Mouse (Mus musculus): ENCODE data around the gene Sipa1l1. TPM values are rescaled to one million over a fixed set of nuclear protein-coding genes. Genes with fewer than 3 reads are reported as not detected.
A peak's percentile ranks its signal among the peaks of the same experiment; 100 is the strongest.
"Not testable (repeated sequence)": the region's sequence is repeated elsewhere in the genome, so short reads cannot be mapped to it uniquely, and the experiment has no call there.

The Sipa1l1 gene
- polyA plus RNA-seq, 1 experiment from 2014 or later = 37.0 TPM

GRCm38 (mm10) chr12:82159372-82159771 is 9.7 kb upstream of the Sipa1l1 start:
- over 99% methylated on average over 3 of the region's 3 CpGs for WGBS
- no peaks in the 10 kb centered on the region for H3K4me1 ChIP-seq

GRCm38 (mm10) chr12:82165651-82166050 is 3.5 kb upstream of the Sipa1l1 start:
- Histone ChIP-seq H3K4me3 (no peak overlapping the region), H3K27ac (peak overlapping the region; percentile 47; the same call in 1 of the 2 replicates), H3K9me3 (replicated peaks) (no peaks in the 10 kb centered on the region), H3K27me3 (ENCODE audit: low read depth, poor library complexity, severe bottlenecking) (no peaks in the 10 kb centered on the region), H3K4me1 (peaks cover 28% of the 10 kb centered on the region), H3K36me3 (no peaks in the 10 kb centered on the region)
- WGBS = 81% methylated on average over 4 of the region's 4 CpGs
- DNase-seq (ENCODE audit: low spot score) = no peak

More at GRCm38 (mm10) chr12:82159372-82159771, 9.7 kb upstream of the Sipa1l1 start:
- Histone ChIP-seq H3K4me3 (no peak overlapping the region), H3K27me3 (ENCODE audit: low read depth, poor library complexity, severe bottlenecking) (no peaks in the 10 kb centered on the region), H3K27ac (no peak overlapping the region), H3K9me3 (replicated peaks) (no peaks in the 10 kb centered on the region), H3K36me3 (no peaks in the 10 kb centered on the region)
- DNase-seq (ENCODE audit: low spot score) = no peak

GRCm38 (mm10) chr12:82166101-82166571 is 3.0 kb upstream of the Sipa1l1 start:
- WGBS = 37% methylated on average over 14 of the region's 14 CpGs
- DNase-seq (ENCODE audit: low spot score) = no peak
- Histone ChIP-seq H3K27ac (peak overlapping the region; percentile 47; the same call in 1 of the 2 replicates), H3K4me1 (peaks cover 32% of the 10 kb centered on the region), H3K27me3 (ENCODE audit: low read depth, poor library complexity, severe bottlenecking) (no peaks in the 10 kb centered on the region), H3K36me3 (no peaks in the 10 kb centered on the region), H3K4me3 (peak overlapping the region; percentile 3; the same call in 1 of the 2 replicates), H3K9me3 (replicated peaks) (no peaks in the 10 kb centered on the region)

GRCm38 (mm10) chr12:82169571-82170431 is 681 bp downstream of the Sipa1l1 start:
- peak; percentile 81 for DNase-seq (ENCODE audit: low spot score)
- H3K9me3 ChIP-seq (replicated peaks) = no peaks in the 10 kb centered on the region
- no peaks in the 10 kb centered on the region for H3K27me3 ChIP-seq (ENCODE audit: low read depth, poor library complexity, severe bottlenecking)
- no peaks in the 10 kb centered on the region for H3K36me3 ChIP-seq
- peaks cover 41% of the 10 kb centered on the region for H3K4me1 ChIP-seq
- WGBS = 1% methylated on average over 95 of the region's 109 CpGs
- H3K4me3 ChIP-seq = peak overlapping the region; percentile 91
- peak overlapping the region; percentile 98 for H3K27ac ChIP-seq

- H3K9me3 ChIP-seq (replicated peaks) = no peaks in the 10 kb centered on the region
- H3K36me3 ChIP-seq = peaks cover under 1% of the 10 kb centered on the region; the same call in 1 of the 2 replicates
- peak overlapping the region; percentile 91 for H3K4me3 ChIP-seq
- 3% methylated on average over 29 of the region's 29 CpGs for WGBS
- peak overlapping the region; percentile 98 for H3K27ac ChIP-seq
- peaks cover 39% of the 10 kb centered on the region for H3K4me1 ChIP-seq
- H3K27me3 ChIP-seq (ENCODE audit: low read depth, poor library complexity, severe bottlenecking) = no peaks in the 10 kb centered on the region
- no peak for DNase-seq (ENCODE audit: low spot score)
Observed at GRCm38 (mm10) chr12:82170461-82171279, 1.6 kb downstream of the Sipa1l1 start.

GRCm38 (mm10) chr12:82171591-82171990 is 2.5 kb downstream of the Sipa1l1 start:
- no peaks in the 10 kb centered on the region for H3K27me3 ChIP-seq (ENCODE audit: low read depth, poor library complexity, severe bottlenecking)
- peaks cover 30% of the 10 kb centered on the region for H3K4me1 ChIP-seq
- 34% methylated on average over 10 of the region's 10 CpGs for WGBS
- peak overlapping the region; percentile 91 for H3K4me3 ChIP-seq
- H3K9me3 ChIP-seq (replicated peaks) = no peaks in the 10 kb centered on the region
- H3K27ac ChIP-seq = no peak overlapping the region
- DNase-seq (ENCODE audit: low spot score) = no peak
- peaks cover 8% of the 10 kb centered on the region; the same call in 1 of the 2 replicates for H3K36me3 ChIP-seq

- WGBS = 83% methylated on average over 1 of the region's 1 CpGs
Observed at GRCm38 (mm10) chr12:82173623-82174022, 4.5 kb downstream of the Sipa1l1 start.

GRCm38 (mm10) chr12:82175709-82176108 is 6.6 kb downstream of the Sipa1l1 start:
- 93% methylated on average over 3 of the region's 3 CpGs for WGBS
- Histone ChIP-seq H3K9me3 (replicated peaks) (no peaks in the 10 kb centered on the region), H3K27me3 (ENCODE audit: low read depth, poor library complexity, severe bottlenecking) (no peaks in the 10 kb centered on the region), H3K27ac (no peak overlapping the region), H3K4me3 (no peak overlapping the region), H3K4me1 (peaks cover 13% of the 10 kb centered on the region), H3K36me3 (peaks cover 22% of the 10 kb centered on the region)
- DNase-seq (ENCODE audit: low spot score) = peak; percentile 15

More at GRCm38 (mm10) chr12:82173623-82174022, 4.5 kb downstream of the Sipa1l1 start:
- no peaks in the 10 kb centered on the region for H3K27me3 ChIP-seq (ENCODE audit: low read depth, poor library complexity, severe bottlenecking)
- no peak overlapping the region for H3K4me3 ChIP-seq
- H3K36me3 ChIP-seq = peaks cover 11% of the 10 kb centered on the region; the same call in 1 of the 2 replicates
- no peaks in the 10 kb centered on the region for H3K9me3 ChIP-seq (replicated peaks)
- H3K4me1 ChIP-seq = peaks cover 21% of the 10 kb centered on the region
- no peak for DNase-seq (ENCODE audit: low spot score)
- no peak overlapping the region for H3K27ac ChIP-seq

GRCm38 (mm10) chr12:82178636-82179035 is 9.5 kb downstream of the Sipa1l1 start:
- 88% methylated on average over 4 of the region's 4 CpGs for WGBS
- Histone ChIP-seq H3K36me3 (peaks cover 48% of the 10 kb centered on the region), H3K9me3 (replicated peaks) (no peaks in the 10 kb centered on the region), H3K4me1 (no peaks in the 10 kb centered on the region; the same call in 1 of the 2 replicates), H3K27ac (no peak overlapping the region), H3K27me3 (ENCODE audit: low read depth, poor library complexity, severe bottlenecking) (no peaks in the 10 kb centered on the region), H3K4me3 (no peak overlapping the region)
- peak; percentile 13 for DNase-seq (ENCODE audit: low spot score)

- no peaks in the 10 kb centered on the region for H3K27me3 ChIP-seq (ENCODE audit: low read depth, poor library complexity, severe bottlenecking)
- H3K4me1 ChIP-seq = no peaks in the 10 kb centered on the region
- H3K4me3 ChIP-seq = no peak overlapping the region
- no peak overlapping the region for H3K27ac ChIP-seq
- H3K36me3 ChIP-seq = peaks cover 50% of the 10 kb centered on the region
- H3K9me3 ChIP-seq (replicated peaks) = no peaks in the 10 kb centered on the region
- 93% methylated on average over 4 of the region's 4 CpGs for WGBS
- no peak for DNase-seq (ENCODE audit: low spot score)
Observed at GRCm38 (mm10) chr12:82179626-82180025, 10.5 kb downstream of the Sipa1l1 start.

GRCm38 (mm10) chr12:82186156-82186555 is 17.0 kb downstream of the Sipa1l1 start:
- not testable (repeated sequence) for H3K4me3 ChIP-seq; H3K9me3 ChIP-seq (replicated peaks); H3K27ac ChIP-seq; H3K27me3 ChIP-seq (ENCODE audit: low read depth, poor library complexity, severe bottlenecking); DNase-seq (ENCODE audit: low spot score)
- Histone ChIP-seq H3K4me1 (peaks cover 42% of the 10 kb centered on the region), H3K36me3 (peaks cover 25% of the 10 kb centered on the region)

- no peak overlapping the region for H3K27ac ChIP-seq
- no peak for DNase-seq (ENCODE audit: low spot score)
- no peaks in the 10 kb centered on the region for H3K9me3 ChIP-seq (replicated peaks)
- no peaks in the 10 kb centered on the region for H3K27me3 ChIP-seq (ENCODE audit: low read depth, poor library complexity, severe bottlenecking)
- H3K4me1 ChIP-seq = peaks cover 42% of the 10 kb centered on the region
- peaks cover 19% of the 10 kb centered on the region for H3K36me3 ChIP-seq
- WGBS = 87% methylated on average over 3 of the region's 3 CpGs
- H3K4me3 ChIP-seq = no peak overlapping the region
Observed at GRCm38 (mm10) chr12:82186740-82187139, 17.6 kb downstream of the Sipa1l1 start.

Data from limb, embryonic 10.5 days (tissue).